Mouse (Mus musculus) T-helper 2 cell (primary cell): ENCODE measurements around the gene Fam129a.

Experiments
- in situ Hi-C: fragments of 300-600 bp; cut with MboI, MseI; formaldehyde crosslinking; loops from one replicate; pipeline ENCODE4 v1.15.1; 2025; ENCODE audit warnings: high pct_unique_total_duplicates

Gene Fam129a

GRCm38 (mm10) chr1:151570981-151571837 lies at the start of gene Fam129a:
Fam129a (plus strand) TSS chr1:151571186.
- in situ Hi-C loops, result no loop called here

GRCm38 (mm10) chr1:151526701-151527100 lies 44.3 kb upstream of the Fam129a start:
- in situ Hi-C loops, result no loop called here

- in situ Hi-C loops, result no loop called here
Measured at GRCm38 (mm10) chr1:151543796-151544477, 27.0 kb upstream of the Fam129a start.

GRCm38 (mm10) chr1:151544581-151544980 lies 26.4 kb upstream of the Fam129a start:
- in situ Hi-C loops, result no loop called here

- in situ Hi-C loops, result no loop called here
Measured at GRCm38 (mm10) chr1:151545571-151545970, 25.4 kb upstream of the Fam129a start.

GRCm38 (mm10) chr1:151548896-151549610 lies 21.9 kb upstream of the Fam129a start:
- in situ Hi-C loops, result no loop called here

GRCm38 (mm10) chr1:151549794-151550193 lies 21.2 kb upstream of the Fam129a start:
- in situ Hi-C loops, result no loop called here

GRCm38 (mm10) chr1:151550587-151551479 lies 20.2 kb upstream of the Fam129a start:
- in situ Hi-C loops, result no loop called here

GRCm38 (mm10) chr1:151560536-151560935 lies 10.4 kb upstream of the Fam129a start:
- in situ Hi-C loops, result loop anchor here (5.0 kb wide), 1 partner anchor 87 kb away; no protein-coding TSS in a partner anchor

GRCm38 (mm10) chr1:151563401-151563800 lies 7.6 kb upstream of the Fam129a start:
- in situ Hi-C loops, result loop anchor here (5.0 kb wide), 1 partner anchor 84 kb away; no protein-coding TSS in a partner anchor

- in situ Hi-C loops, result loop anchor here (5.0 kb wide), 1 partner anchor 83 kb away; no protein-coding TSS in a partner anchor
Measured at GRCm38 (mm10) chr1:151563893-151564292, 7.1 kb upstream of the Fam129a start.

GRCm38 (mm10) chr1:151564377-151564776 lies 6.6 kb upstream of the Fam129a start:
- in situ Hi-C loops, result loop anchor here (5.0 kb wide), 1 partner anchor 83 kb away; no protein-coding TSS in a partner anchor

GRCm38 (mm10) chr1:151568682-151569081 lies 2.3 kb upstream of the Fam129a start:
- in situ Hi-C loops, result loop anchor here (5.0 kb wide), 1 partner anchor 139 kb away; no protein-coding TSS in a partner anchor

GRCm38 (mm10) chr1:151571838-151572578 lies 1.0 kb downstream of the Fam129a start:
- in situ Hi-C loops, result no loop called here

- in situ Hi-C loops, result no loop called here
Measured at GRCm38 (mm10) chr1:151572601-151573320, 1.8 kb downstream of the Fam129a start.

- in situ Hi-C loops, result no loop called here
Measured at GRCm38 (mm10) chr1:151580200-151580982, 9.4 kb downstream of the Fam129a start.

GRCm38 (mm10) chr1:151581454-151581853 lies 10.5 kb downstream of the Fam129a start:
- in situ Hi-C loops, result no loop called here

GRCm38 (mm10) chr1:151581977-151582376 lies 11.0 kb downstream of the Fam129a start:
- in situ Hi-C loops, result no loop called here
